ENCODE assay signal across 8 mouse cellular contexts in genomic region chr11:106673727-106674611, GRCm38 (mm10).
DNase-seq lines count a peak whose midpoint lies in the region; ATAC-seq and TF ChIP-seq lines count a peak whose summit lies in the region.

No protein-coding gene starts in this region.

- DNase-seq in layer of hippocampus, adult 2 months (ENCODE audit: low spot score in 2 of 2): no peak
- no peak for DNase-seq in layer of hippocampus, adult 8-10 months (ENCODE audit: low spot score in 2 of 2)
- DNase-seq in forebrain, embryonic 10.5 days (ENCODE audit: extremely low spot score, low spot score): no peak
- DNase-seq in limb, embryonic 10.5 days (ENCODE audit: low spot score): no peak
- no peak for DNase-seq in adrenal gland, postnatal 25 days
- DNase-seq in gastrocnemius, postnatal 10 days: no peak
- DNase-seq in left cerebral cortex, postnatal 4 days: no peak

- peaks cover 44% of the 10 kb centered on the region for H3K4me1 ChIP-seq in forebrain, embryonic 10.5 days
- peaks cover 35% of the 10 kb centered on the region for H3K4me1 ChIP-seq in limb, embryonic 10.5 days
- peaks cover 32% of the 10 kb centered on the region for H3K4me1 ChIP-seq in neural tube, embryonic 15.5 days

- TF ChIP-seq CTCF in layer of hippocampus, adult 2 months (conservative IDR thresholded peaks at IDR 0.05): no peak

- peak overlapping the region; percentile 37; the same call in 1 of the 2 replicates for H3K4me3 ChIP-seq in layer of hippocampus, adult 2 months
- H3K4me3 ChIP-seq in forebrain, embryonic 10.5 days: peak overlapping the region; percentile 10; the same call in 1 of the 2 replicates
- H3K4me3 ChIP-seq in limb, embryonic 10.5 days: peak overlapping the region; percentile 29; the same call in 1 of the 2 replicates
- no peak overlapping the region for H3K4me3 ChIP-seq in neural tube, embryonic 15.5 days (replicated peaks)

- peak overlapping the region; percentile 42 for H3K4me2 ChIP-seq in neural tube, embryonic 15.5 days

- no peaks in the 10 kb centered on the region for H3K36me3 ChIP-seq in forebrain, embryonic 10.5 days (replicated peaks)
- H3K36me3 ChIP-seq in limb, embryonic 10.5 days: no peaks in the 10 kb centered on the region
- no peaks in the 10 kb centered on the region for H3K36me3 ChIP-seq in neural tube, embryonic 15.5 days

- WGBS in forebrain, embryonic 10.5 days: 81% methylated on average over 8 of the region's 8 CpGs
- 83% methylated on average over 8 of the region's 8 CpGs for WGBS in limb, embryonic 10.5 days
- 71% methylated on average over 8 of the region's 8 CpGs for WGBS in neural tube, embryonic 15.5 days

- no peak overlapping the region for H3K9ac ChIP-seq in neural tube, embryonic 15.5 days (replicated peaks)

- no peaks in the 10 kb centered on the region for H3K27me3 ChIP-seq in forebrain, embryonic 10.5 days (ENCODE audit: poor library complexity, severe bottlenecking)
- no peaks in the 10 kb centered on the region for H3K27me3 ChIP-seq in limb, embryonic 10.5 days (ENCODE audit: low read depth, poor library complexity, severe bottlenecking)
- no peaks in the 10 kb centered on the region for H3K27me3 ChIP-seq in neural tube, embryonic 15.5 days (replicated peaks)

- intact Hi-C loops in left cerebral cortex, postnatal 4 days (cut with DNase I): no loop called here

- peak overlapping the region; percentile 86 for H3K27ac ChIP-seq in layer of hippocampus, adult 2 months
- H3K27ac ChIP-seq in forebrain, embryonic 10.5 days: peak overlapping the region; percentile 80
- H3K27ac ChIP-seq in limb, embryonic 10.5 days: peak overlapping the region; percentile 72
- peak overlapping the region; percentile 74 for H3K27ac ChIP-seq in neural tube, embryonic 15.5 days (replicated peaks)

- ATAC-seq in neural tube, embryonic 15.5 days (ENCODE audit: low FRiP score): no peak; the same call in 1 of the 2 replicates

- H3K9me3 ChIP-seq in forebrain, embryonic 10.5 days: no peaks in the 10 kb centered on the region
- no peaks in the 10 kb centered on the region for H3K9me3 ChIP-seq in limb, embryonic 10.5 days (replicated peaks)
- H3K9me3 ChIP-seq in neural tube, embryonic 15.5 days (replicated peaks): no peaks in the 10 kb centered on the region
